Mouse (Mus musculus) forebrain, embryonic 11.5 days (tissue): ENCODE results near the gene Kif26a. TPM values are rescaled to one million over a fixed set of nuclear protein-coding genes. Genes with fewer than 3 reads are reported as not detected.
A peak's percentile ranks its signal among the peaks of the same experiment; 100 is the strongest.

Source experiments
- ATAC-seq: fragments of 200-750 bp; cut with Nextera tagmentation; replicated peaks from 2 replicates; pipeline ENCODE4 v1.8.0; 2017; ENCODE audit warnings: moderate TSS enrichment; ENCODE audit not compliant: low FRiP score
- DNase-seq: peaks from one replicate; pipeline ENCODE4 v3.0.0-alpha.2; 2017; ENCODE audit warnings: low spot score
- H3K27ac ChIP-seq: fragments of 300-500 bp; sonication (generic); 2 replicates; pipeline ENCODE4 v1.5.1; 2014; ENCODE audit warnings: low read depth, low read length
- H3K27me3 ChIP-seq: fragments of 300-500 bp; sonication (generic); 2 replicates; pipeline ENCODE4 v1.6.1; 2014; ENCODE audit warnings: mild to moderate bottlenecking, low read length, mixed read lengths; ENCODE audit not compliant: control insufficient read depth, insufficient read depth
- H3K36me3 ChIP-seq: fragments of 300-500 bp; sonication (generic); 2 replicates; pipeline ENCODE4 v1.6.1; 2014; ENCODE audit warnings: mild to moderate bottlenecking, low read length, moderate library complexity, mixed read lengths; ENCODE audit not compliant: control insufficient read depth, insufficient read depth
- H3K4me1 ChIP-seq: fragments of 300-500 bp; sonication (generic); replicated peaks from 2 replicates; pipeline ENCODE4 v1.6.1; 2014; ENCODE audit warnings: low read length, mixed read lengths; ENCODE audit not compliant: control insufficient read depth, insufficient read depth
- H3K4me2 ChIP-seq: fragments of 300-500 bp; sonication (generic); 2 replicates; pipeline ENCODE4 v1.6.1; 2014; ENCODE audit warnings: low read depth, mild to moderate bottlenecking, low read length, moderate library complexity, mixed read lengths; ENCODE audit not compliant: severe bottlenecking
- H3K4me3 ChIP-seq: fragments of 300-500 bp; sonication (generic); 2 replicates; pipeline ENCODE4 v1.5.1; 2014; ENCODE audit warnings: low read depth, low read length
- H3K9ac ChIP-seq: fragments of 300-500 bp; sonication (generic); 2 replicates; pipeline ENCODE4 v1.6.1; 2014; ENCODE audit warnings: low read length
- H3K9me3 ChIP-seq: fragments of 300-500 bp; sonication (generic); 2 replicates; pipeline ENCODE4 v1.6.1; 2016; ENCODE audit warnings: low read length, mixed read lengths; ENCODE audit not compliant: control insufficient read depth
- WGBS: fragments of 180-500 bp; shearing (Covaris S2); extraction: QIAGEN DNeasy Blood & Tissue Kit; methylation state at CpG from one replicate; pipeline ENCODE4 v1.1.7; 2014; 5-methylcytosine and 5-hydroxymethylcytosine counted together
- microRNA counts: library from miRNA; unstranded; fragments of <30 nt; microRNA quantifications from one replicate; lab custom pipeline; 2015
- microRNA-seq: library from miRNA; unstranded; fragments of <30 nt; microRNA quantifications from one replicate; pipeline ENCODE4, GENCODE M21; 2016; ENCODE audit not compliant: insufficient number of aligned reads
- polyA plus RNA-seq: library from polyadenylated mRNA; unstranded; fragments of >200 nt; fragmentation: Nextera tagmentation; extraction: Ambion mirVana; gene quantifications from 2 replicates; pipeline ENCODE4 v1.2.1, GENCODE M21; 2014

Kif26a gene
- polyA plus RNA-seq, 1 experiment from 2014 or later, result 7.1 TPM

DNA sequence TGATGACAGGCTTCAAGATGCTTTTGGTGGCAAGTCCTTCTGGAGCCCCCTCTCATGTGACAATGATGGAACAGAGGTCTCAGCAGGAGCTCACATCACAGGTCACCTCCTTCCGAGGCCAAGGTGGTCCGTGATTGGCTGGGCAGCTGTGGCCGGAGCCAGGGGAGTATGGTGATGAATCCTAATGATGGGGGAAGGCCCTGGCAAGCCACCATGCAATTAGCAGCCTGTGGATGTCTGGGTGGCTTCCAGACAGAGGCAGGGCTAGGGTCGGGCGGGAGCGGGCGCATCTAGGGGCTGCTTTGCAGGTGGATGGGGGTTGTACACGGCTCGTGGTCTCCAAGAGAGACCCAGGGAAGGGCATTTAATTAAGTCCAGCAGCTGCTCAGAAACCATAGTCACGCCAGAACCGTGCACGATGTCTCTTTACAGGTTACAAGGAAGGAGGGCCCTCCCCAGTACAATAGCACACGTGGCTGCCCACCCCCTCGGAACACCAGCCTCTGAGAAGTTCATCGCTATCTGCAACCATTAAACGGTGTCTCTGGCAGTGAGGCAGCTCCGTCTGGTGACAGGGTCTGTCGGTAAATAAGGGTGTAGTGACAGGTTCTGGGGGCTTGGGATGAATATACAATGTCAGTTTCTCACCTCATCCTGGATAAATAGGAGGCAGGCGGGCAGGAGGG is 75.9 kb downstream of the Kif26a start:
- WGBS, result 16% methylated on average over 19 of the region's 19 CpGs
- no peaks in the 10 kb centered on the region for H3K36me3 ChIP-seq
- H3K4me3 ChIP-seq, result no peak overlapping the region
- ATAC-seq, result peak; percentile 87
- H3K27me3 ChIP-seq, result no peaks in the 10 kb centered on the region
- peak overlapping the region; percentile 75 for H3K27ac ChIP-seq
- H3K4me2 ChIP-seq, result peak overlapping the region; percentile 0; the same call in 1 of the 2 replicates
- H3K9me3 ChIP-seq, result no peaks in the 10 kb centered on the region
- peaks cover 26% of the 10 kb centered on the region for H3K4me1 ChIP-seq
- peak; percentile 87 for DNase-seq
- H3K9ac ChIP-seq, result peak overlapping the region; percentile 20; the same call in 1 of the 2 replicates

DNA sequence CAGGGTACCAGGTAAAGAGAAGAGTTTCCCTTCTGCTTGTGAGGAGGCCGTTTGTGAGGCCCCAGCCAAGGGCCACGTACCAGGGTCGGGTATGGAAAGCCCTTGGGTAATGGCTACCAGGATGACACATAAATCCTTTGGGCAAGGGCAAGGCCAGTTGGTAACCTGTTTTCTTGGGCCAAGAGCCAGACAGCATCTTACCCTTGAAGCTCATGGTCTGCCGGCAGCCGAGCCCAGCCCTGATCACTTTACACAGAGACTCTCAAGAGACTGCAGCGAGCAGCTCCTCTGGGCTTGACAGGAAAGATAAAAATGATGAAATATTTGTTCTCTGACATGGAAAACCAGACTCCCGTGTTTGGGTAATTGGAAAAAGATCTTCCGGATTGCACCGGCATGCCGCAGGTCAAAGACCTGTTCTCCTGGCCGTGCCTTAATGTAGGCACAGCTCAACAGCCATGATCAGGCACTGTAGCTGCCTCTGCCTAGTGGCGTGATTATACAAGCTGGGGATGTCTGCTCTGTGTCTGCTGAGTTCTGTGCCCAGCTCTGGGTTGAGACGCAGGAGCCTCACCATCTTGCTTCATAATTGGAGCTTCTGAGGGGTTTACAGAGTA is 77.8 kb downstream of the Kif26a start:
- Histone ChIP-seq H3K4me3 (no peak overlapping the region), H3K4me1 (peaks cover 18% of the 10 kb centered on the region), H3K9me3 (no peaks in the 10 kb centered on the region), H3K36me3 (no peaks in the 10 kb centered on the region), H3K27me3 (no peaks in the 10 kb centered on the region), H3K9ac (no peak overlapping the region), H3K27ac (no peak overlapping the region), H3K4me2 (no peak overlapping the region)
- no peak for ATAC-seq
- WGBS, result 86% methylated on average over 13 of the region's 13 CpGs
- DNase-seq, result no peak

DNA sequence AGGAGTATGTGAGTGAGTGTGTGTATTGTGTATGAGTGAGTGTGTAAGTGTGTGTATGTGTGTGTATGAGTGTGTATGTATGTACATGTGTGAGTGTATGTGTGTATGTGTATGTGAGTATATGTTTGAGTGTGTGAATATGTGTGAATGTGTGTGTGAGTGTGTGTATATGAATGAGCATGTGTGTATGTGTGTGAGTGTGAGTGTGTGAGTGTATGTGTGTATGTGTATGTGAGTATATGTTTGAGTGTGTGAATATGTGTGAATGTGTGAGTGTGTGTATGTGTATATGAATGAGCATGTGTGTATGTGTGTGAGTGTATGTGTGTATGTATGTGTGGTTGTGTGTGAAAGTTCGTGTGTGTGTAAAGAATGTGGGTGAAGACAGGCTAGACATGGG is 80.2 kb downstream of the Kif26a start:
- Histone ChIP-seq H3K4me1 (peaks cover 13% of the 10 kb centered on the region), H3K4me2 (no peak overlapping the region), H3K4me3 (no peak overlapping the region), H3K9me3 (no peaks in the 10 kb centered on the region), H3K27me3 (no peaks in the 10 kb centered on the region), H3K9ac (no peak overlapping the region), H3K27ac (no peak overlapping the region), H3K36me3 (no peaks in the 10 kb centered on the region)
- no peak for ATAC-seq
- DNase-seq, result no peak
- WGBS, result 82% methylated on average over 1 of the region's 1 CpGs

DNA sequence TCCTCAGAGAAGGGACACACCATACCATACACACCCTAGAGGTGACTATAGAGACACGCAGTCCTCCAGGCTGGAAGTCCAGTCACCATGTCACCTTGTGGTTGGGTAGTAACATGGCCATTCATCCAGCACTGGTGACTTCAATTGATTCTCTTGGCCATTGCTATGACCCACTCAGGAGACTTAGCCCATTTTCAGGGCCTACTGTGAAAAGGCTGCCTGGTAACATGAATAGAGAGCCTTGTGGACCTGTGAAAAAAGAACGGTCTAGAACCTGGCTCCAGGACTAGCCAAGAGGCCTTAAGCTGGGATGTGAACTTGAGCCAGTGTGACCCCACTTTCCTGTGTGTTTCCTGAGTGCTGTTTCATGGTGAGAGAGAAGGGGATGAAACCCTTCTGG is 80.6 kb downstream of the Kif26a start:
- Histone ChIP-seq H3K36me3 (no peaks in the 10 kb centered on the region), H3K27ac (no peak overlapping the region), H3K27me3 (no peaks in the 10 kb centered on the region), H3K9ac (no peak overlapping the region), H3K9me3 (no peaks in the 10 kb centered on the region), H3K4me2 (no peak overlapping the region), H3K4me3 (no peak overlapping the region), H3K4me1 (peaks cover 8% of the 10 kb centered on the region)
- WGBS, result 94% methylated on average over 2 of the region's 2 CpGs
- ATAC-seq, result no peak
- no peak for DNase-seq

DNA sequence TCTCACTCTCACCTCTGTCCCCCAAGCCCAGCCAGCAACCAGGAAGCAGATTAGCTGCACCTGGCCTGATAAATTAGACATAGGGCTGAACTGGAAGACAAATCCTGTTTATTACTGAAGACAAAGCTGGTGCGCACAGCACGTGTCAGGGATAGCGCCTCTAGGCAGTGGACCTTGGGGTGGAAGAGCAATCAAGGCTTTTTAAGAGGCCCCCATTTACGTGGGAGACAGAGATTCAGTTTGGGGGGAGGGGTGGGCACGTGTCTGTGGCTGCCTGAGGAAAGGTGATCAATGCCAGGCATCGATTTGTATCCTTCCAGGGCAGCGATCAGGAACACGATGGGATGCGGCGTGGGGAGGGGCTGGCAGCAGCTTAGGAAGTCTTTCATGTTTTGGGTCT is 83.1 kb downstream of the Kif26a start:
- DNase-seq (no peak), ATAC-seq (no peak)
- WGBS, result 67% methylated on average over 10 of the region's 10 CpGs
- Histone ChIP-seq H3K36me3 (no peaks in the 10 kb centered on the region), H3K4me2 (no peak overlapping the region), H3K9me3 (no peaks in the 10 kb centered on the region), H3K9ac (no peak overlapping the region), H3K4me1 (peaks cover 2% of the 10 kb centered on the region), H3K27ac (no peak overlapping the region), H3K27me3 (no peaks in the 10 kb centered on the region), H3K4me3 (no peak overlapping the region)

DNA sequence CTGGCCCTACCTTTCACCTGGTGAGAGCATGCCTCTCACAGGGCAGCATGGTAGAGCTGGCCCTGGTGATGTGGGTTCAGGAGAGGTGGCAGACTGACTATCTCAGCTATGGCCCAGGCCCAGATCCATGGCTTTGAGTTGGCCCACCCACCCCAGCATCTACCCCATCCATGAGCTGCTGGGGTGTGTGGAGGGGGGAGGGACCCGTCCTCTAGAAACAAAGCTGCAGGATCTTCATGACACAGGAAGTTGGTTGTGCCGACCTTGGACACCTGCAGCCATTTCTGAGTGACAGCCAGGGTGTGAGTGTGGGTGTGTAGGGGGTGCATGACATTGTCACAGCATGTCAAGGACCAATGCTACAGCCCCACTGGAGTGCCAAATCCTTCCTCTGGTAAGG is 84.2 kb downstream of the Kif26a start:
- ATAC-seq (no peak), DNase-seq (no peak)
- Histone ChIP-seq H3K9ac (no peak overlapping the region), H3K4me2 (no peak overlapping the region), H3K27ac (no peak overlapping the region), H3K4me1 (peaks cover 6% of the 10 kb centered on the region), H3K27me3 (no peaks in the 10 kb centered on the region), H3K4me3 (no peak overlapping the region), H3K36me3 (no peaks in the 10 kb centered on the region), H3K9me3 (no peaks in the 10 kb centered on the region)
- 82% methylated on average over 2 of the region's 2 CpGs for WGBS

MicroRNAs encoded within 50 kb of the gene (microRNA counts, 519-probe panel; counts per million panel counts)
- 4,430 counts per million, percentile 37 among the panel's probes with 10 or more counts for microRNA mmu-miR-203 (lab: Ali Mortazavi, UCI)

Small RNAs within 50 kb of the gene (microRNA-seq; reads per million reads assigned to microRNA genes)
- gene Mir203 (2,861 reads per million, percentile 80 among the genes with 10 or more reads in this experiment), gene Mir3073a (not detected), gene Mir3073b (not detected)

Other genes with a start within 250 kb of the Kif26a start
- 6.3 and 7.6 TPM in 2 replicates for gene Ppp1r13b, start 238.1 kb upstream of the Kif26a start, polyA plus RNA-seq
- 524 and 551 TPM in 2 replicates for gene Atp5mpl, start 179.2 kb upstream of the Kif26a start, polyA plus RNA-seq
- 0.94 and 1.7 TPM in 2 replicates for gene Tdrd9, start 174.6 kb upstream of the Kif26a start, polyA plus RNA-seq
- gene Rd3l, start 164.9 kb upstream of the Kif26a start, polyA plus RNA-seq, result not detected in 2 replicates
- 0.29 and 1.1 TPM in 2 replicates for gene Aspg, start 39.5 kb upstream of the Kif26a start, polyA plus RNA-seq